Mouse (Mus musculus): ENCODE data around the gene Ttn.

DNA sequence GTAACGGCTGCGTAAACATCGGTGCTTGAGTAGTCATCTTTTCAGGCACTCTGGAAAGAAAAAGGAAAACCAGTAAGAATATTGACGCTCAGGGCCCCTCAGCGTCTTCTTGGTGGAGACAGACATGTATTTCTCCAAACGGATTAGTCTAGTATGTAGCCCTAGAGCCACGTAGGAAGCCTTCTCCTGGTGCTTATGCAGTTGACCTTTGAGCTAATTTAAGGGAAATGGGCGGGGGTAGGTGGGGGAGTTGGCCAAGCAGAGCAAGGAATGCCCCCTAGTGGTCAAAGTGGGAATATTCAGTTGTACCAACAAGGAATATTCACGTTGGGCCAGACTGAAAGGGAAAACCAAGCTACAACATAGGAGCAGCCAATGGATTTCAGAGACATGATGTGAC lies 2.2 kb downstream of the Ttn start:
- TF ChIP-seq CTCF (IDR thresholded peaks at IDR 0.05; ENCODE audit: low read depth, low read length): no peak
- no peak for TF ChIP-seq GATA1 (IDR thresholded peaks at IDR 0.05; ENCODE audit: borderline replicate concordance, low read length)
- TF ChIP-seq POLR2AphosphoS5 (IDR thresholded peaks at IDR 0.05; ENCODE audit: insufficient replicate concordance, low read depth, low read length): no peak
- no peak for TF ChIP-seq TAL1 (conservative IDR thresholded peaks at IDR 0.05; ENCODE audit: low read depth, low read length)
- no peak for TF ChIP-seq GATA2 (IDR thresholded peaks at IDR 0.05; ENCODE audit: borderline replicate concordance, low read depth, low read length)
